Mouse (Mus musculus): Measurements from ENCODE around the gene Map6. TPM values are rescaled to one million over a fixed set of nuclear protein-coding genes. Genes with fewer than 3 reads are reported as not detected.

Gene Map6
- 38.8 and 43.1 TPM in 2 replicates for polyA plus RNA-seq (2014; fragmentation: Nextera tagmentation; extraction: Ambion mirVana)

DNA sequence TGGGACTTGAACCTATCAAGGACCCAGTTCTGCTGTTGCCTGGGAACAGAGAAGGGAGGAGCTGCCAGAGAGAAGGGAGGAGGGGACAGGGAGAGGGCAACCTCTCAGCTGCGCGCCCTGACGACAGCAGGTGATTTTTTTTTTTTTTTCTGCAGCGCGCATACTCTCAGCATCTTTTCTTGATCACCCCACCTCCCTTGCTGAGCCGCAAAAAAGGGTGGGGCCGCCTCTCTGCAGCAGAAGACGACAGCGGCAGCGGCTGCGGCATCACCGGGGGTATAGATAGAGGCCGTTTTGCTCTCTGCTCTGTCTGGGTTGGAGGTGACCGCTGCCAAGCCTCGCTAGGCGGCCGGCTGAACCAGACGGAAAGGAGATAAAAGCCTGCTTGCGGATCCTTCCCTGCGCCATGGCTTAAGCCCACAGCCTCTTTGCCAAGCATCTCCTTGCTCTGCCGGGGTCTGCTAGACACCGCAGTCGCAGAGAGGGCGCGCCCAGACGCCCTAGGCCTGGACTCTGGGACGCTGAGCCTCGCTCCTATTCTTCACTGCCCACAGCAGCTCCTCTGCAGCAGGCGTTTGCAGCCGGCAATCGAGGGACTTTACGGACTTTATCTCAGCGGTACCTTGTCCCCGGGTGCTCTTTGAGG is at the start of gene Map6:
Map6 (plus strand) TSS at position 197 of the 646 bp plus-strand sequence.
- ATAC-seq (ENCODE audit: low FRiP score) (peak; percentile 71), DNase-seq (ENCODE audit: low spot score, missing footprints) (peak; percentile 95)
- Histone ChIP-seq H3K27ac (ENCODE audit: low read depth, low read length) (peak within 1 kb of the TSS; percentile 86), H3K27me3 (ENCODE audit: control insufficient read depth, insufficient read depth, low read length) (peaks cover 16% of the 10 kb centered on the region), H3K4me2 (peak within 1 kb of the TSS; percentile 98), H3K9me3 (ENCODE audit: control insufficient read depth, low read length) (no peaks in the 10 kb centered on the region), H3K9ac (ENCODE audit: low read length) (peak within 1 kb of the TSS; percentile 47), H3K4me1 (ENCODE audit: control insufficient read depth, insufficient read depth, low read length) (peaks cover 21% of the 10 kb centered on the region), H3K4me3 (ENCODE audit: low read depth, low read length) (peak within 1 kb of the TSS; percentile 78), H3K36me3 (ENCODE audit: control insufficient read depth, insufficient read depth, low read length) (no peaks in the 10 kb centered on the region)
- WGBS = 0% methylated on average over 34 of the region's 34 CpGs

DNA sequence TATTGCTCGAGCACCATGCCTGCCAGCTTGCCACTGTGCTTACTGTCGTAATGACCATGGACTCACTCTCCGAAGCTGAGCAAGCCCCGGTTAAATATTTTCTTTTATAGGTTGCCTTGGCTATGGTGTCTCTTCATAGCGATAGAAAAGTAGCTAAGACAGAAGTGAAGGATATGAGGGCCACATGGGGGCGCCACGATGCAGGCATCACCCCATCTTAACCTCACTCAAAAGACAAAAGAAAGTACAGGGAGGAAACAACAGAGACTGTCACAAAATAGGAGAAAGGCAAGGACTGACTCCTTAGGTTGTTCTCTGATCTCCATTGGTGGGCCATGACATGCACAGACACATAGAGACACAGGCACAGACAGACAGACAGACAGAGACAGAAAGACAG is 43.0 kb upstream of the Map6 start:
- Histone ChIP-seq H3K27ac (ENCODE audit: low read depth, low read length) (no peak overlapping the region), H3K9me3 (ENCODE audit: control insufficient read depth, low read length) (no peaks in the 10 kb centered on the region), H3K4me3 (ENCODE audit: low read depth, low read length) (no peak overlapping the region), H3K4me1 (ENCODE audit: control insufficient read depth, insufficient read depth, low read length) (no peaks in the 10 kb centered on the region), H3K27me3 (ENCODE audit: control insufficient read depth, insufficient read depth, low read length) (no peaks in the 10 kb centered on the region), H3K4me2 (no peak overlapping the region), H3K9ac (ENCODE audit: low read length) (no peak overlapping the region), H3K36me3 (ENCODE audit: control insufficient read depth, insufficient read depth, low read length) (no peaks in the 10 kb centered on the region)
- no peak for ATAC-seq (ENCODE audit: low FRiP score)
- DNase-seq (ENCODE audit: low spot score, missing footprints) = no peak
- WGBS = 64% methylated on average over 7 of the region's 7 CpGs

DNA sequence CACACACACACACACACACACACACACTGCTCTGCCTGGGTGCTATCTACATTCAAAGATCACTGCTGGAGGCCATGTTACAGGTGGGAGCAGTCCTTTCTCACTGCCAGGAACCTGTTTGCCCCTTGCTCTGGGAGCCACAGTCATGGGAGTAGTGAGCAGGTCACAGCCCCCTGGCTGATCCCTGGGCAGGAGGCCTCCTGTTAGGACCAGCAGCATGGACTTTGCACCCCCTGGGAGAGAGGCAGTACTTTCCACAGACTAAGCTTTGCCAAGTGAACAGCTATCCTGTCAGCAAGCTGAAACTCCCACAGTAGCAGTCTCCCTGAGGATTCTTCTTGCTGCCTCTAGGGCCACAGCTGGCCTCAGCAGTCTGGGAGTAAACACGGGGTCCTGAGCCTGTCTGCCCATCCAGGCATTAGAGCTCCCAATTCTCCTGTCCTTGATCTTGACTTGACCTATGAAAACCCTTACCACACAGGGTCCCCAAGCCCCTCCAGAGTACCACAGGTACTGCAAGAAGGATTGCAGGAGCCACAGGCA is 42.5 kb upstream of the Map6 start:
- no peak for ATAC-seq (ENCODE audit: low FRiP score)
- DNase-seq (ENCODE audit: low spot score, missing footprints) = no peak
- H3K27me3 ChIP-seq (ENCODE audit: control insufficient read depth, insufficient read depth, low read length) = no peaks in the 10 kb centered on the region
- H3K4me2 ChIP-seq = no peak overlapping the region
- no peaks in the 10 kb centered on the region for H3K4me1 ChIP-seq (ENCODE audit: control insufficient read depth, insufficient read depth, low read length)
- 40% methylated on average over 1 of the region's 1 CpGs for WGBS
- no peak overlapping the region for H3K9ac ChIP-seq (ENCODE audit: low read length)
- H3K27ac ChIP-seq (ENCODE audit: low read depth, low read length) = no peak overlapping the region
- H3K4me3 ChIP-seq (ENCODE audit: low read depth, low read length) = no peak overlapping the region
- no peaks in the 10 kb centered on the region for H3K9me3 ChIP-seq (ENCODE audit: control insufficient read depth, low read length)
- H3K36me3 ChIP-seq (ENCODE audit: control insufficient read depth, insufficient read depth, low read length) = no peaks in the 10 kb centered on the region

DNA sequence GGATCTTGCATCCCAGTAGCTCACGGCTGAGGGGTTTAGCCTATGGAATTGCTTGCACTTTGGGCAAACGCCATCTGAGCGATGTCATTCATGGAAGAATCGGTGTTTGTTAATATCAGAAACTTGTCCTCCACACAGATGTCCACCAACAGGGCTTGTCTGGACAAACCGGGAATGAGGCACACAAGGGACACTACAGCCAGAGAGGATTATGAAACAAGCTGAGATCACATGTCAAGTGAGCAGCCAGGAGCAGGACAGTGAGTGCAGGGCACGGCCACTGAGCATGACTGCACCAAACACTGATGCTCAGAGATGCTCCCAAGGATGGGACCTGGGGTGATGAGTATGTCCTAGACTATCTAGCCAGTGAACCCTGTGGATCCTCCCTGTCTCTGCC is 41.8 kb upstream of the Map6 start:
- Histone ChIP-seq H3K36me3 (ENCODE audit: control insufficient read depth, insufficient read depth, low read length) (no peaks in the 10 kb centered on the region), H3K4me2 (no peak overlapping the region), H3K4me3 (ENCODE audit: low read depth, low read length) (no peak overlapping the region), H3K4me1 (ENCODE audit: control insufficient read depth, insufficient read depth, low read length) (no peaks in the 10 kb centered on the region), H3K9ac (ENCODE audit: low read length) (no peak overlapping the region), H3K9me3 (ENCODE audit: control insufficient read depth, low read length) (no peaks in the 10 kb centered on the region), H3K27me3 (ENCODE audit: control insufficient read depth, insufficient read depth, low read length) (no peaks in the 10 kb centered on the region), H3K27ac (ENCODE audit: low read depth, low read length) (no peak overlapping the region)
- DNase-seq (ENCODE audit: low spot score, missing footprints) = no peak
- no peak for ATAC-seq (ENCODE audit: low FRiP score)
- WGBS = 84% methylated on average over 6 of the region's 6 CpGs

DNA sequence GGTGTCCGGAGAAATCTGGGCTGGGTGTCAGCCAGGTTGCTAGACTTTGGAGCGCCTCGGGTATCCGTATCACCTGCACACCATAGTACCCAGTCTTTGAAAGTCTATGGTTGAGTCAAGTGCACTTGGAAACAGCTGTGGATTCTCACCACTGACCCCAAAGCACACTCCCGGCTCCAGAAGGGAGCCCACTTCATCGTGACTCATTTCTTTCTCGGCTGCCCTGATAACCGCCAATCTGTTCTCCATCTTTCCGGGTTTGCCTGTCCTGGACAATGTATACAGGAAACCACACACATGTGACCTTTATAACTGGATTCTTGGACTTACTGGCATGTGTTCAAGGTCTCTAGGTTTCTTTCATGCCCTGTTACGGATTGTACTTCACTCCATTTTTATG is 40.6 kb upstream of the Map6 start:
- Histone ChIP-seq H3K4me1 (ENCODE audit: control insufficient read depth, insufficient read depth, low read length) (no peaks in the 10 kb centered on the region), H3K27me3 (ENCODE audit: control insufficient read depth, insufficient read depth, low read length) (no peaks in the 10 kb centered on the region), H3K4me2 (no peak overlapping the region), H3K9ac (ENCODE audit: low read length) (no peak overlapping the region), H3K36me3 (ENCODE audit: control insufficient read depth, insufficient read depth, low read length) (no peaks in the 10 kb centered on the region), H3K27ac (ENCODE audit: low read depth, low read length) (no peak overlapping the region), H3K4me3 (ENCODE audit: low read depth, low read length) (no peak overlapping the region), H3K9me3 (ENCODE audit: control insufficient read depth, low read length) (no peaks in the 10 kb centered on the region)
- 95% methylated on average over 10 of the region's 10 CpGs for WGBS
- ATAC-seq (ENCODE audit: low FRiP score) (no peak), DNase-seq (ENCODE audit: low spot score, missing footprints) (no peak)

DNA sequence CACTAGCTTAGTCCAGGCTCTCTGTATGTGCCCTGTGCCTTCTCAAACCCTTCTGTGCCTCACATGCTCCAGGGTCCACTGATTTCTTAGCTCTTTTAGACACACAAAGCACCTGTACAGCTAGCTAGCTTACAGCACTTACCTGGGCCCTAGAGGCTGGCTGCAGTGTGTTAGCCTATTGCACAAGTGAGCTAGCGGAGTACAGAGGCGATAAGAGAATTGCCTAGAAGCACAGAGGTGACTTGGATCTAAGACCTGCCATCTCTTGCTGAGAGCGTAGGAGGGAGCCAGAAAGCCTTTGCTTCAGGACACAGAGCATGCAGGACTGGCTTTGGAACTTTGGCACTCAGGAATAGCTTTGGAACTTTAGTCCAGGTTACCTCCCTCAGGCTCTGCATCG is 40.0 kb upstream of the Map6 start:
- H3K9ac ChIP-seq (ENCODE audit: low read length) = no peak overlapping the region
- H3K4me3 ChIP-seq (ENCODE audit: low read depth, low read length) = no peak overlapping the region
- DNase-seq (ENCODE audit: low spot score, missing footprints) (no peak), ATAC-seq (ENCODE audit: low FRiP score) (no peak)
- H3K4me2 ChIP-seq = no peak overlapping the region
- 96% methylated on average over 4 of the region's 4 CpGs for WGBS
- no peaks in the 10 kb centered on the region for H3K9me3 ChIP-seq (ENCODE audit: control insufficient read depth, low read length)
- no peak overlapping the region for H3K27ac ChIP-seq (ENCODE audit: low read depth, low read length)
- H3K36me3 ChIP-seq (ENCODE audit: control insufficient read depth, insufficient read depth, low read length) = no peaks in the 10 kb centered on the region
- H3K4me1 ChIP-seq (ENCODE audit: control insufficient read depth, insufficient read depth, low read length) = no peaks in the 10 kb centered on the region
- no peaks in the 10 kb centered on the region for H3K27me3 ChIP-seq (ENCODE audit: control insufficient read depth, insufficient read depth, low read length)

DNA sequence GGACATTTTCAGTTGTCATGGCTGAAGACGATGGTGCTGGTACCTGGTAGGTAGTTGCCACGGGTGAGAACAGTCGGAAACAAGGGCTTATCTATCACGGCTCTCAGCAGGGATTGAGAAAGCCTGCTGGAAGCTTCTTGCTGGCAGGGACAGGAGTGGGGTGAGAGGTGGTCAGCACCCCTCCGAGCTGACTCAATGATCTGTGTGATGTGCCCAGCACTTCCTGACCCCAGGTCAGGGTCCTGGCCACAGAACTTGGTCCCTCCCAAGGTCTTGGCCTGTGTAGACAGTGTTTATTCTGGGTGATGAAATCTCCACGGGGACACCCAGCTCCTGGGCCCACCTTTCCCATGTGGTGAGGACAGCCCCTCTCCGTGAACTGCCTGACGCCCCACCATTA is 38.4 kb upstream of the Map6 start:
- DNase-seq (ENCODE audit: low spot score, missing footprints) = no peak
- H3K36me3 ChIP-seq (ENCODE audit: control insufficient read depth, insufficient read depth, low read length) = no peaks in the 10 kb centered on the region
- H3K27me3 ChIP-seq (ENCODE audit: control insufficient read depth, insufficient read depth, low read length) = no peaks in the 10 kb centered on the region
- no peak overlapping the region for H3K4me3 ChIP-seq (ENCODE audit: low read depth, low read length)
- 84% methylated on average over 8 of the region's 8 CpGs for WGBS
- no peak overlapping the region for H3K4me2 ChIP-seq
- no peak overlapping the region for H3K9ac ChIP-seq (ENCODE audit: low read length)
- ATAC-seq (ENCODE audit: low FRiP score) = no peak
- no peaks in the 10 kb centered on the region for H3K4me1 ChIP-seq (ENCODE audit: control insufficient read depth, insufficient read depth, low read length)
- no peaks in the 10 kb centered on the region for H3K9me3 ChIP-seq (ENCODE audit: control insufficient read depth, low read length)
- no peak overlapping the region for H3K27ac ChIP-seq (ENCODE audit: low read depth, low read length)

DNA sequence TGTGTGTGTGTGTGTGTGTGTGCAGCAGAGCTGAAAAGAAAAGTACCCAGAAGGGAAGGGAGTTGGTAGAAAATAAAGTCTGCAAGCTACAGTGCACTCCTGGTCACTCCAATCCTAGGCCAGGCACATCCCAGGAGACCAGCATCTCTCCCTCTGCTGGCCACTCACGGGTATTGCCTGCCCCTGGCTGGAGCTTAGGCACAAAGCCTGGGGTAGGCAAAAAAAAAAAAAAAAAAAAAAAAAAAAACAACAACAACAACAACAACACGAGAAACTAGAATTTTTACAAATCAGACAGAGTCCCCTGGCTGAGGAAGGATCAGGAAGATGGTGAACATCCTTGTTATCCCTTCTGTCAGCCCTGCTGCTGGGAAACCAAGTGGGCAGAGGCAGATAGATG is 37.8 kb upstream of the Map6 start:
- Histone ChIP-seq H3K9me3 (ENCODE audit: control insufficient read depth, low read length) (no peaks in the 10 kb centered on the region), H3K4me3 (ENCODE audit: low read depth, low read length) (no peak overlapping the region), H3K36me3 (ENCODE audit: control insufficient read depth, insufficient read depth, low read length) (no peaks in the 10 kb centered on the region), H3K27ac (ENCODE audit: low read depth, low read length) (no peak overlapping the region), H3K4me2 (no peak overlapping the region), H3K27me3 (ENCODE audit: control insufficient read depth, insufficient read depth, low read length) (no peaks in the 10 kb centered on the region), H3K4me1 (ENCODE audit: control insufficient read depth, insufficient read depth, low read length) (no peaks in the 10 kb centered on the region), H3K9ac (ENCODE audit: low read length) (no peak overlapping the region)
- 0 out of 2 replicates have a peak, but pooled peaks have one; percentile 42 for ATAC-seq (ENCODE audit: low FRiP score)
- WGBS = 23% methylated on average over 2 of the region's 2 CpGs
- peak; percentile 87 for DNase-seq (ENCODE audit: low spot score, missing footprints)

DNA sequence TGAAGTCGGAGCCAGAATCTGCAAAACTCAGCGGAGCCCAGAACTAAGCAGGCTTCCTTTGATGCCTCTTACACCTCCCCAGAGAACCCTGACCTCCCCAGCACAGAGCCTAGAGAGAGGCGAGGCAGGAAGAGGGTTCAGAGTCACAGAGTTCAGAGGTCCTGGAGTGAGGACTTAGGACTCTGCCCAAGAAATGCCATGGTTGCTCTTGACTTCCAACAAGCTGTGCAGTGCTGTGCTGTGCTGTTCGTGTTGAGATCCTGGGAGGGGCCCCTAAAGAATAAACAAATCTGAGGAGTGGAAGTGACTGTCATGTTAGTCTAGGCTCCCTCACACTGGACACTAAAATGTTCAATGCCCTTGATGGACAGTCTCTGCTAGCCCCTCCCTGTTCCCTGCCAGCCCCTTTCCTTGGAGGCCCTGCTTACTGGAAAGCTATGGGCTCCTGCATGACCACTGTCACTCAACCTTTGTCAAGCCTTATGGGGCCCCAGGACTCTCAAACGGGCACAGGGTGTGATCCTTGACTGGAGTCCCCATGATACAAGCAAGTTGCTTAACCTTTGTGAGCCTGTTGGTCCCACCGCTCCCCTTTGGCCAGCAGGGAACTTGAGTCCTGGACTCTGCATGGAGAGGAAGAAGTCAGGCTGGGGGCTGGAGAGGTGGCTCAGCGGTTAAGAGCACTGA is 37.0 kb upstream of the Map6 start:
- WGBS = 74% methylated on average over 7 of the region's 7 CpGs
- no peak; the same call in 1 of the 2 replicates for ATAC-seq (ENCODE audit: low FRiP score)

More for the DNA sequence above, 37.0 kb upstream of the Map6 start:
- Histone ChIP-seq H3K9ac (ENCODE audit: low read length) (no peak overlapping the region), H3K27me3 (ENCODE audit: control insufficient read depth, insufficient read depth, low read length) (no peaks in the 10 kb centered on the region), H3K4me1 (ENCODE audit: control insufficient read depth, insufficient read depth, low read length) (no peaks in the 10 kb centered on the region), H3K9me3 (ENCODE audit: control insufficient read depth, low read length) (no peaks in the 10 kb centered on the region), H3K4me3 (ENCODE audit: low read depth, low read length) (no peak overlapping the region), H3K4me2 (no peak overlapping the region), H3K36me3 (ENCODE audit: control insufficient read depth, insufficient read depth, low read length) (no peaks in the 10 kb centered on the region), H3K27ac (ENCODE audit: low read depth, low read length) (no peak overlapping the region)
- no peak for DNase-seq (ENCODE audit: low spot score, missing footprints)

Measured in midbrain, embryonic 11.5 days (tissue).